Mouse (Mus musculus) mouse trophoblast stem cell (cell line): ENCODE measurements around the gene Cyp4a30b.
"Not testable (repeated sequence)": the region's sequence is repeated elsewhere in the genome, so short reads cannot be mapped to it uniquely, and the experiment has no call there.

ENCODE experiments used
- in situ Hi-C, 2 experiments: fragments of 300-500 bp; cut with MseI, MboI; formaldehyde crosslinking; loops; 2 replicates in 1 of 2; 3 replicates in 1 of 2; pipeline ENCODE4 v1.15.1; 2025

Cyp4a30b gene

GRCm38 (mm10) chr4:115452304-115452703 is at the start of gene Cyp4a30b:
Gene Cyp4a30b, plus strand, starts transcription at chr4:115452604.
- in situ Hi-C loops, result no loop called here

- in situ Hi-C loops, result not testable (repeated sequence)
Measured at GRCm38 (mm10) chr4:115411324-115411723, 41.1 kb upstream of the Cyp4a30b start, which contains the start of gene Cyp4a12b. Gene Cyp4a12b, plus strand, starts transcription at chr4:115411624.

DNA sequence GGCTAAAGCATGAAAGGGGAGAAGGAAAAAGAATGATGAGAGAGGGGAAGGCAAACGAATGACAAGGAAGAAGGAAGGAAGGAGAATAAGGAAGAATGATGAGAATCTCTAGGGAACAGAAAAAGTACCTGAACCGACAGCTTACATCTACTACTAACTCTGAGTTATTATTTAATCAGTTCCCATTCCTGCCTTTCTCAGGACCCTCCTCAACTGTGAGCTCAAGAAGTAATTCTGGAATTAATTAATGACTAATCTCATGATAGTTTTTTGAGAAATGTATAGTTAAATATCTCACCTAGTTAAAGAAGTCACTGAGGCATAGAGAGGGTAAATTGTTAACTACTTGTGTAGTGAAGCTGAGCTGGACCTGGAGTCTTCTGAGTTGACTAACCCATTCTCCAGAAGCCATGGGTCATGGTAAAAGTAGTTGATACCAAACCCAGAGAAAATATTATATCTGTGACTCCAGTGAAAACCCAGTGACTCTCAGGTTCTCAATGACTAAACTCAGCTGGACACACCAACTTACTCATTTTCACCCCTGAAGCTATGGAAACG is 1.7 kb upstream of the Cyp4a30b start:
- in situ Hi-C loops, result no loop called here

DNA sequence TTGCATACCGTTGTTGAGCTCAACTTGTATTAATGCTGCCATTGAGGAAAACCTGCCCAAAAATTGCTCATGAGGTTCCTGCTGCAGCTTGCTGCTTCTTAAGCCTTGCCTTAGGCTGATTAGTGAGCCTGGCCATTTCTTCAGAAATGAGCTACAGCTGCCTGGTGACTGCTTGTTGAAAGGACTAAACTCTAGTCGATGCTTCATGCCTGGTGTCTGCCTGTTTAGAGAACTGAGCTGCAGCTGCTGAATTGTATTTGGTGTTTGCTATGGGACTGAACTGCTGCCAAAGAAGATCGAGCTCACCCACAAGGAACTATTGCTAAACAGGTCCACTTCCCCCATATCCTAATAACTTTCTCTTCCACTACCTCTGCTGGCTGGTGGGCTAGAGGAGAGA is 21.2 kb downstream of the Cyp4a30b start:
- in situ Hi-C loops, result not testable (repeated sequence)

DNA sequence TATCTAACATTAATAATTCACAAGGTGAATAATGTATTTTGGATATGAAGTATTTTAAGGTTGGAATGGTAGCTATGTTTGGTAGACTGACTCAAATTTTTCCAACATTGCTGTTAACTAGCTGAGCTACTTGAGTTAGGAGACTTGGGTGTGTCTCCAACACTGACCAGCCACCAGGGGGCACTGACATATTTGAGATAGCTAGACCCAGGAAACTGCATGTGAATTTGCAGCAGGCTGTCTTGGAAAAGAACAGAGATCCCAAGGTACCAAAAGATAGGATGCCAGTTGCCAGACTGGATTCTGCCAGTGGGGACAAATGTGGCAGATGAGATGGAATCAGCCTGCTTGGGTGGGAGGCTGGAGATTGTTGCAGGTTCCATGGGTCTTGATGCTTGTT is 23.6 kb downstream of the Cyp4a30b start:
- in situ Hi-C loops, result not testable (repeated sequence)

DNA sequence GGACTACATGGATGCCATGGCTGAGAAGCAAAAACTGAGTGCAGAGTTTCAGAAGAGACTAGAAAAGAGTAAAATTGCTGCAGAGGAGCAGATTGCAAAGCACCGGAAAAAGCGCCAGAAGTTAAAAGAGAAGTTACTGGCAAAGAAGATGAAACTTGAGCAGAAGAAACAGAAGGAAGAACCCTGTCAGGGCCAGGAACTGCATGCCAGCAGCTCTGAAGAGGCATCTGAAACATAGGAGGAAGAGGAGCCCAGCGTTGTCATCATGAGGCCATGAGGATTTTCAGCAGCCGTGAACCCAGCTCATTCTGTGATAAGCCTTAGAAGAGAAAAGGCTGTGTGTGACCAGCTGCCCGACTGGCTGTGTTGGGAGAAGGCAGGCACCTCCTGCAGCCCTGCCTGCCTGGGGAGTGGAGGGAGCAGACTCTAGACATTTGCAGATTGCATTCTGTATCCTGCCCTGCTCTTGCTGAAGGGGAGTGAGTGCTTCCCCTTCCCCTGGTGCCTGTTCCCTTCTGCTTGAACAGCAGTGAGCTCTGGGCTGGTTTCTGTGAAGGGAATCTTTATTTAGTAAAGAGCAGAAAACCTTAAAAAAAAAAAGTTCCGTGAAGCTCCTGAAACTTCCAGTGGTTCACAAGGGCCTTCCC is 28.7 kb downstream of the Cyp4a30b start:
- in situ Hi-C loops, result loop anchor here (10.0 kb wide), 1 partner anchor 224 kb away; no protein-coding TSS in a partner anchor

DNA sequence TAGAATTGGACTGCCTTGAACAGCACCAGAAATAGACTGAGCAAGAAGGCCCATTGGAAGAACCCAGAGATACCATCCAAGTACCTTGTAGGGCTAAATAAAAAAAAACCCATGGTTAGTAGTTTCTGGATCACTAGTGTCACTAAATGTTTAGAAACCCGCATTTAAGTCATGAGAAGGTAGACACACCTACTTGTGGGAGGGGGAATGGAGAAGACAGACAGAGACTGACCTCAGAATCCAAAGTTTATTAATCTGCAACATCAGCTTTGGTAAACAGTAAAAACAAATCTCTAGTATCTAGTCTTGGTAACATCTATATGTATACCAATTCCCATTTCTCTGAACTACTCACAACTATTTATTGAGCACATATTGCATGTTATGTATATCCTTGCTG is 43.6 kb downstream of the Cyp4a30b start, which contains the start of gene Cyp4a14:
Cyp4a14 (minus strand) TSS at position 142 of the 400 bp plus-strand sequence.
- in situ Hi-C loops, result no loop called here

- in situ Hi-C loops, result no loop called here
Measured at GRCm38 (mm10) chr4:115497466-115497865, 45.1 kb downstream of the Cyp4a30b start.

DNA sequence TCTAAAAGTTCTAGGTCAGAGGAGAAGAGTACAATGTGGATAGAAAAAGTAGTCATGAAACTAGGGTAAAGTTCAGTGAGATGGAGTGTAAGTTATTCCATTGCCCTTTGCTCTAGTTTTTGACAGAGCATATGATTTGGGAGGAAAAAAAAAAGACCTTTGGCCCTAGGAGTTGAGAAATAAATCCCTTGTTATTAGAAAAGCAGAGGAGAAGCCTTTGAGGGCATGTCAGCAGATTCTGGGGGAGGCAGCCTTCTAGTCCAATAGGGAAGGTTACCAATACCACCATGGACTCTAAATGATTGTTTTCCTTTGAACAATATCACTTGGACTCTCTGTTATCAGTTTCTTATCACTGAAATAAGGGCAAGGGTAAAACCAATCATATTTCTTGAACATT is 61.6 kb downstream of the Cyp4a30b start:
- in situ Hi-C loops, result not testable (repeated sequence)

GRCm38 (mm10) chr4:115518000-115518399 is 65.6 kb downstream of the Cyp4a30b start, which contains the start of gene Cyp4a10:
Gene Cyp4a10, plus strand, starts transcription at chr4:115518264.
- in situ Hi-C loops, result not testable (repeated sequence)

- in situ Hi-C loops, result no loop called here
Measured at GRCm38 (mm10) chr4:115519444-115519843, 67.0 kb downstream of the Cyp4a30b start.
